Mouse (Mus musculus) layer of hippocampus, adult 9-10 months (tissue): ENCODE results near the gene Ap2a1.
A peak's percentile ranks its signal among the peaks of the same experiment; 100 is the strongest.

ENCODE experiments used
- DNase-seq: peaks from one replicate; pipeline ENCODE4 v3.0.0; 2022; ENCODE audit warnings: low spot score

The Ap2a1 gene

GRCm38 (mm10) chr7:44929204-44930151 is at the start of gene Ap2a1:
Gene Ap2a1 (minus strand): TSS chr7:44929496.
- DNase-seq: peak; percentile 99

- DNase-seq: no peak
Measured at GRCm38 (mm10) chr7:44978300-44978699, 49.0 kb upstream of the Ap2a1 start.

GRCm38 (mm10) chr7:44975117-44975419 is 45.8 kb upstream of the Ap2a1 start:
- no peak for DNase-seq

GRCm38 (mm10) chr7:44974383-44975116 is 45.3 kb upstream of the Ap2a1 start, which contains the start of gene Cpt1c:
Gene Cpt1c (minus strand): TSS chr7:44974851.
- peak; percentile 72 for DNase-seq

GRCm38 (mm10) chr7:44973415-44974130 is 44.3 kb upstream of the Ap2a1 start:
- DNase-seq: no peak

- DNase-seq: no peak
Measured at GRCm38 (mm10) chr7:44971142-44971541, 41.8 kb upstream of the Ap2a1 start.

- DNase-seq: no peak
Measured at GRCm38 (mm10) chr7:44970231-44970691, 41.0 kb upstream of the Ap2a1 start.

- DNase-seq: no peak
Measured at GRCm38 (mm10) chr7:44966638-44967037, 37.3 kb upstream of the Ap2a1 start.

GRCm38 (mm10) chr7:44965975-44966374 is 36.7 kb upstream of the Ap2a1 start:
- DNase-seq: no peak

GRCm38 (mm10) chr7:44964990-44965389 is 35.7 kb upstream of the Ap2a1 start:
- DNase-seq: no peak

- no peak for DNase-seq
Measured at GRCm38 (mm10) chr7:44962831-44963230, 33.5 kb upstream of the Ap2a1 start.

- no peak for DNase-seq
Measured at GRCm38 (mm10) chr7:44962337-44962736, 33.0 kb upstream of the Ap2a1 start.

GRCm38 (mm10) chr7:44960512-44960910 is 31.2 kb upstream of the Ap2a1 start:
- no peak for DNase-seq

- no peak for DNase-seq
Measured at GRCm38 (mm10) chr7:44959874-44960511, 30.7 kb upstream of the Ap2a1 start.

- DNase-seq: no peak
Measured at GRCm38 (mm10) chr7:44959281-44959680, 30.0 kb upstream of the Ap2a1 start.

GRCm38 (mm10) chr7:44958208-44958607 is 28.9 kb upstream of the Ap2a1 start:
- no peak for DNase-seq

- DNase-seq: no peak
Measured at GRCm38 (mm10) chr7:44957183-44957835, 28.0 kb upstream of the Ap2a1 start.

GRCm38 (mm10) chr7:44956266-44956665 is 27.0 kb upstream of the Ap2a1 start:
- no peak for DNase-seq

GRCm38 (mm10) chr7:44955628-44956027 is 26.3 kb upstream of the Ap2a1 start:
- no peak for DNase-seq

- no peak for DNase-seq
Measured at GRCm38 (mm10) chr7:44954091-44954885, 25.0 kb upstream of the Ap2a1 start.
